ENCODE assay signal across 8 mouse cellular contexts in genomic region chr14:55584303-55584701, GRCm38 (mm10). TPM values are rescaled to one million over a fixed set of nuclear protein-coding genes. Genes with fewer than 3 reads are reported as not detected.
DNase-seq lines count a peak whose midpoint lies in the region; ATAC-seq lines count a peak whose summit lies in the region.

No protein-coding gene starts in this region.

- H3K9ac ChIP-seq in kidney, embryonic 14.5 days (ENCODE audit: low read depth, low read length), result no peak overlapping the region
- H3K9ac ChIP-seq in hindbrain, embryonic 14.5 days, result peak overlapping the region; percentile 77
- peak overlapping the region; percentile 72; the same call in 1 of the 2 replicates for H3K9ac ChIP-seq in midbrain, embryonic 13.5 days (replicated peaks)

- H3K27ac ChIP-seq in kidney, embryonic 14.5 days (ENCODE audit: low read depth, low read length), result no peak overlapping the region
- H3K27ac ChIP-seq in brown adipose tissue, adult 24 weeks (replicated peaks; ENCODE audit: low read depth, low read length), result no peak overlapping the region
- H3K27ac ChIP-seq in hindbrain, embryonic 14.5 days, result no peak overlapping the region
- no peak overlapping the region for H3K27ac ChIP-seq in midbrain, embryonic 13.5 days

- DNase-seq in kidney, postnatal 4 days, result no peak
- DNase-seq in hindbrain, embryonic 14.5 days (ENCODE audit: low spot score), result no peak
- DNase-seq in left cerebral cortex, postnatal 10 days (ENCODE audit: extremely low spot score in 1 of 2, low spot score in 2 of 2), result no peak
- no peak for DNase-seq in ovary, adult 18-20 months (ENCODE audit: low spot score)
- no peak for DNase-seq in ovary, postnatal 14 days (ENCODE audit: low spot score)

- H3K4me3 ChIP-seq in kidney, embryonic 14.5 days (ENCODE audit: low read length), result peak overlapping the region; percentile 46
- peak overlapping the region; percentile 81 for H3K4me3 ChIP-seq in brown adipose tissue, adult 24 weeks (ENCODE audit: insufficient read depth, low read depth, low read length)
- peak overlapping the region; percentile 48 for H3K4me3 ChIP-seq in hindbrain, embryonic 14.5 days (replicated peaks; ENCODE audit: low read length)
- H3K4me3 ChIP-seq in midbrain, embryonic 13.5 days (replicated peaks), result peak overlapping the region; percentile 47

- H3K36me3 ChIP-seq in kidney, embryonic 14.5 days (ENCODE audit: control insufficient read depth, insufficient read depth, low read length), result peaks cover 21% of the 10 kb centered on the region; the same call in 1 of the 2 replicates
- peaks cover 34% of the 10 kb centered on the region; the same call in 1 of the 2 replicates for H3K36me3 ChIP-seq in hindbrain, embryonic 14.5 days (replicated peaks; ENCODE audit: control insufficient read depth, insufficient read depth)
- peaks cover 34% of the 10 kb centered on the region for H3K36me3 ChIP-seq in midbrain, embryonic 13.5 days

- no peaks in the 10 kb centered on the region for H3K9me3 ChIP-seq in kidney, embryonic 14.5 days (ENCODE audit: control insufficient read depth, low read length)
- no peaks in the 10 kb centered on the region for H3K9me3 ChIP-seq in hindbrain, embryonic 14.5 days (ENCODE audit: control insufficient read depth, low read length)
- H3K9me3 ChIP-seq in midbrain, embryonic 13.5 days, result no peaks in the 10 kb centered on the region

- intact Hi-C loops in left cerebral cortex, postnatal 10 days (cut with DNase I), result no loop called here

- H3K4me2 ChIP-seq in kidney, embryonic 14.5 days (replicated peaks; ENCODE audit: low read depth, low read length), result peak overlapping the region; percentile 80
- peak overlapping the region; percentile 80 for H3K4me2 ChIP-seq in hindbrain, embryonic 14.5 days (replicated peaks)
- H3K4me2 ChIP-seq in midbrain, embryonic 13.5 days (replicated peaks), result peak overlapping the region; percentile 65

- 40% methylated on average over 5 of the region's 5 CpGs for WGBS in kidney, embryonic 14.5 days
- WGBS in hindbrain, embryonic 14.5 days, result 39% methylated on average over 5 of the region's 5 CpGs
- WGBS in midbrain, embryonic 13.5 days, result 38% methylated on average over 5 of the region's 5 CpGs

- ATAC-seq in kidney, embryonic 14.5 days (ENCODE audit: low FRiP score, low TSS enrichment), result no peak
- ATAC-seq in hindbrain, embryonic 14.5 days (ENCODE audit: low FRiP score), result no peak
- no peak for ATAC-seq in midbrain, embryonic 13.5 days

- no peaks in the 10 kb centered on the region for H3K4me1 ChIP-seq in kidney, embryonic 14.5 days (ENCODE audit: control insufficient read depth, insufficient read depth, low read length)
- no peaks in the 10 kb centered on the region for H3K4me1 ChIP-seq in brown adipose tissue, adult 24 weeks (ENCODE audit: control insufficient read depth, insufficient read depth, insufficient read length, low read length)
- H3K4me1 ChIP-seq in hindbrain, embryonic 14.5 days (replicated peaks; ENCODE audit: control insufficient read depth, insufficient read depth, low read length), result peaks cover 2% of the 10 kb centered on the region; the same call in 1 of the 2 replicates
- H3K4me1 ChIP-seq in midbrain, embryonic 13.5 days (replicated peaks), result peaks cover 20% of the 10 kb centered on the region

- no peaks in the 10 kb centered on the region for H3K27me3 ChIP-seq in kidney, embryonic 14.5 days (ENCODE audit: control insufficient read depth, insufficient read depth, low read length)
- no peaks in the 10 kb centered on the region for H3K27me3 ChIP-seq in hindbrain, embryonic 14.5 days (ENCODE audit: control insufficient read depth, insufficient read depth, low read length)
- no peaks in the 10 kb centered on the region for H3K27me3 ChIP-seq in midbrain, embryonic 13.5 days

RNA-seq across cellular contexts. Expression of gene Emc9, which starts 0.8 kb away (rescaled TPM):
- 5.6 and 7.5 TPM in 2 replicates for polyA plus RNA-seq in kidney, embryonic 14.5 days (2014; fragmentation: Nextera tagmentation; extraction: Ambion mirVana)
- 42.1 and 45.5 TPM in 2 replicates for polyA plus RNA-seq in brown adipose tissue, adult 24 weeks (2012; ENCODE audit: insufficient read depth, insufficient read length, missing spikeins)
- 37.2 and 39.2 TPM in 2 replicates for polyA plus RNA-seq in hindbrain, embryonic 14.5 days (2014; fragmentation: Nextera tagmentation; extraction: Ambion mirVana)
- polyA plus RNA-seq in midbrain, embryonic 13.5 days (2015; fragmentation: Nextera tagmentation; extraction: Ambion mirVana), result 9.7 and 12.1 TPM in 2 replicates
- total RNA-seq in left cerebral cortex, postnatal 10 days (2021), result 10 to 100 TPM; 42.7 to 49.1 TPM

RNA-seq across cellular contexts. Expression of gene Psme1, which starts 6.4 kb away (rescaled TPM):
- 131 and 142 TPM in 2 replicates for polyA plus RNA-seq in kidney, embryonic 14.5 days (2014; fragmentation: Nextera tagmentation; extraction: Ambion mirVana)
- polyA plus RNA-seq in brown adipose tissue, adult 24 weeks (2012; ENCODE audit: insufficient read depth, insufficient read length, missing spikeins), result 191 and 217 TPM in 2 replicates
- polyA plus RNA-seq in hindbrain, embryonic 14.5 days (2014; fragmentation: Nextera tagmentation; extraction: Ambion mirVana), result 192 and 207 TPM in 2 replicates
- polyA plus RNA-seq in midbrain, embryonic 13.5 days (2015; fragmentation: Nextera tagmentation; extraction: Ambion mirVana), result 176 TPM in 2 replicates
- total RNA-seq in left cerebral cortex, postnatal 10 days (2021), result 10 to 100 TPM; 83.0 to 84.9 TPM

RNA-seq across cellular contexts. Expression of gene Psme2, which starts 6.6 kb away (rescaled TPM):
- polyA plus RNA-seq in kidney, embryonic 14.5 days (2014; fragmentation: Nextera tagmentation; extraction: Ambion mirVana), result 224 and 286 TPM in 2 replicates
- polyA plus RNA-seq in brown adipose tissue, adult 24 weeks (2012; ENCODE audit: insufficient read depth, insufficient read length, missing spikeins), result 248 and 256 TPM in 2 replicates
- 152 and 179 TPM in 2 replicates for polyA plus RNA-seq in hindbrain, embryonic 14.5 days (2014; fragmentation: Nextera tagmentation; extraction: Ambion mirVana)
- 198 and 217 TPM in 2 replicates for polyA plus RNA-seq in midbrain, embryonic 13.5 days (2015; fragmentation: Nextera tagmentation; extraction: Ambion mirVana)
- total RNA-seq in left cerebral cortex, postnatal 10 days (2021), result 10 to 100 TPM; 56.3 to 67.2 TPM

RNA-seq across cellular contexts. Expression of gene Rnf31, which starts 7.2 kb away (rescaled TPM):
- 12.4 and 17.7 TPM in 2 replicates for polyA plus RNA-seq in kidney, embryonic 14.5 days (2014; fragmentation: Nextera tagmentation; extraction: Ambion mirVana)
- 11.1 and 12.0 TPM in 2 replicates for polyA plus RNA-seq in brown adipose tissue, adult 24 weeks (2012; ENCODE audit: insufficient read depth, insufficient read length, missing spikeins)
- 12.5 and 20.4 TPM in 2 replicates for polyA plus RNA-seq in hindbrain, embryonic 14.5 days (2014; fragmentation: Nextera tagmentation; extraction: Ambion mirVana)
- 22.0 and 24.1 TPM in 2 replicates for polyA plus RNA-seq in midbrain, embryonic 13.5 days (2015; fragmentation: Nextera tagmentation; extraction: Ambion mirVana)
- 10 to 100 TPM; 33.3 to 45.4 TPM for total RNA-seq in left cerebral cortex, postnatal 10 days (2021)

RNA-seq across cellular contexts. Expression of gene Fitm1, which starts 8.9 kb away (rescaled TPM):
- polyA plus RNA-seq in kidney, embryonic 14.5 days (2014; fragmentation: Nextera tagmentation; extraction: Ambion mirVana), result 0.96 and 1.0 TPM in 2 replicates
- polyA plus RNA-seq in brown adipose tissue, adult 24 weeks (2012; ENCODE audit: insufficient read depth, insufficient read length, missing spikeins), result 4.7 and 5.4 TPM in 2 replicates
- 0.27 TPM in 1 of 2 replicates, not detected in the other for polyA plus RNA-seq in hindbrain, embryonic 14.5 days (2014; fragmentation: Nextera tagmentation; extraction: Ambion mirVana)
- polyA plus RNA-seq in midbrain, embryonic 13.5 days (2015; fragmentation: Nextera tagmentation; extraction: Ambion mirVana), result not detected in 2 replicates
- total RNA-seq in left cerebral cortex, postnatal 10 days (2021), result not detected
